Mouse (Mus musculus) cortical plate, adult 2 months (tissue): Measurements from ENCODE around the gene Trip12.

Experiments used
- CTCF ChIP-seq: fragments of 200-500 bp; IDR thresholded peaks from 2 replicates; pipeline ENCODE4 v1.5.1; 2011; ENCODE audit warnings: mild to moderate bottlenecking, control low read depth, low read length; ENCODE audit not compliant: insufficient read depth; ENCODE audit errors: extremely low read depth
- POLR2A ChIP-seq: fragments of 200-500 bp; IDR thresholded peaks from 2 replicates; pipeline ENCODE4 v1.6.1; 2011; ENCODE audit warnings: mild to moderate bottlenecking, low read length, control low read depth; ENCODE audit not compliant: insufficient read depth; ENCODE audit errors: extremely low read depth

DNA sequence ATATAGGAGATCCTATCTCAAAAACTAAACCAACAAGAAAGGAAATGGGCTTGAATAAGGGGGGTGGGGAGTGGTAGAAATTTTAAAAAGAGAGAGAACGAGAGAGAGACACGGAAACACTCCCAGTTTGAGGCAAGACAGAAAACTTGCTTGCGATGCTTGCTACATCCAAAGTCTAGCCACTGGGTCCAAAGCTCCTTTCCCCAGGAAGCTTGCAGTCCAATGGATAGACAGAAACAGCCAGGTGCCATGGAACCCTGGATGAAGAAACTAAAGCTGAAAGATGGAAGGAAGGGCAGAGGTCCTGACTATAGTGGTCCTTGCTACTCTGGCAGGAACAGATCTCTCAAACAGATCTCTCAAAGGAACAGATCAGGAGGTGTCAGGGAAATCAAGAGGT, 8.0 kb upstream of the Trip12 start:
- TF ChIP-seq POLR2A (no peak), CTCF (no peak)
